Mouse (Mus musculus) MEL (cell line): ENCODE results near the gene Sbf1. TPM values are rescaled to one million over a fixed set of nuclear protein-coding genes. Genes with fewer than 3 reads are reported as not detected.

Source experiments
- DNase-seq: peaks from one replicate; pipeline ENCODE4 v3.0.0; 2011; ENCODE audit warnings: low read depth, low spot score
- H3K27ac ChIP-seq: 2 replicates; pipeline ENCODE4 v1.5.1; 2012; ENCODE audit warnings: low read depth, mild to moderate bottlenecking, control low read depth, low read length, moderate library complexity; ENCODE audit not compliant: control insufficient read depth
- H3K27me3 ChIP-seq, 2 experiments: fragments of 150-350 bp in 1 of 2; sonication (generic) in 1 of 2; 2 replicates each; pipeline ENCODE4 v1.6.1; 2012; ENCODE audit warnings: low read length in 2 of 2, mild to moderate bottlenecking in 2 of 2, improper control_type of control experiment in 1 of 2, moderate library complexity in 1 of 2; ENCODE audit not compliant: insufficient read depth in 2 of 2, control insufficient read depth in 1 of 2
- H3K36me3 ChIP-seq, 2 experiments: 2 replicates each; pipeline ENCODE4 v1.6.1; 2012 to 2014; ENCODE audit warnings: low read length in 2 of 2, improper control_type of control experiment in 1 of 2, inconsistent platforms in 1 of 2, mild to moderate bottlenecking in 1 of 2; ENCODE audit not compliant: insufficient read depth in 2 of 2, control insufficient read depth in 1 of 2
- H3K4me1 ChIP-seq, 2 experiments: fragments of 150-350 bp in 1 of 2; sonication (generic) in 1 of 2; 2 replicates each; pipeline ENCODE4 v1.6.1; 2012; ENCODE audit warnings: low read length in 2 of 2, improper control_type of control experiment in 1 of 2, mild to moderate bottlenecking in 1 of 2; ENCODE audit not compliant: insufficient read depth in 2 of 2, control insufficient read depth in 1 of 2
- H3K4me3 ChIP-seq, 2 experiments: fragments of 150-350 bp in 1 of 2; sonication (generic) in 1 of 2; 2 replicates each; pipeline ENCODE4 v1.5.1; 2012; ENCODE audit warnings: low read depth in 2 of 2, low read length in 2 of 2, mild to moderate bottlenecking in 2 of 2, moderate library complexity in 2 of 2, control low read depth in 1 of 2, improper control_type of control experiment in 1 of 2; ENCODE audit not compliant: control insufficient read depth in 1 of 2, insufficient read depth in 1 of 2
- H3K79me2 ChIP-seq: 2 replicates; pipeline ENCODE4 v1.6.1; 2012; ENCODE audit warnings: mild to moderate bottlenecking, low read length, moderate library complexity; ENCODE audit not compliant: control insufficient read depth, poor library complexity, insufficient read depth
- H3K9ac ChIP-seq: 2 replicates; pipeline ENCODE4 v1.6.1; 2012; ENCODE audit warnings: low read depth, mild to moderate bottlenecking, control low read depth, low read length, moderate library complexity; ENCODE audit not compliant: control insufficient read depth, poor library complexity, severe bottlenecking
- H3K9me3 ChIP-seq: fragments of 150-350 bp; sonication (generic); replicated peaks from 2 replicates; pipeline ENCODE4 v1.6.1; 2012; ENCODE audit warnings: mild to moderate bottlenecking, low read length, improper control_type of control experiment, moderate library complexity; ENCODE audit not compliant: insufficient read depth
- BHLHE40 ChIP-seq: IDR thresholded peaks from 2 replicates; pipeline ENCODE4 v1.6.1; 2012; ENCODE audit warnings: low read depth, mild to moderate bottlenecking, inconsistent platforms, low read length, improper control_type of control experiment, borderline replicate concordance
- CHD1 ChIP-seq: IDR thresholded peaks from 2 replicates; pipeline ENCODE4 v1.6.1; 2012; ENCODE audit warnings: low read depth, mild to moderate bottlenecking, inconsistent platforms, low read length, improper control_type of control experiment
- CHD2 ChIP-seq: IDR thresholded peaks from 2 replicates; pipeline ENCODE4 v1.6.1; 2011; ENCODE audit warnings: low read length, improper control_type of control experiment
- E2F4 ChIP-seq: IDR thresholded peaks from 2 replicates; pipeline ENCODE4 v1.6.1; 2011; ENCODE audit warnings: low read depth, low read length, improper control_type of control experiment, borderline replicate concordance
- ELF1 ChIP-seq: IDR thresholded peaks from 2 replicates; pipeline ENCODE4 v1.6.1; 2014; ENCODE audit warnings: low read depth, mild to moderate bottlenecking, inconsistent platforms, low read length, improper control_type of control experiment, moderate library complexity
- EP300 ChIP-seq, 2 experiments: IDR thresholded peaks; 2 replicates each; pipeline ENCODE4 v1.6.1; 2011; ENCODE audit warnings: improper control_type of control experiment in 2 of 2, low read length in 2 of 2, low read depth in 1 of 2, mild to moderate bottlenecking in 1 of 2
- GATA1 ChIP-seq: IDR thresholded peaks from 2 replicates; pipeline ENCODE4 v1.6.1; 2011; ENCODE audit warnings: low read depth, low read length, improper control_type of control experiment
- HCFC1 ChIP-seq: IDR thresholded peaks from 2 replicates; pipeline ENCODE4 v1.6.1; 2012; ENCODE audit warnings: low read depth, mild to moderate bottlenecking, inconsistent platforms, low read length, improper control_type of control experiment, moderate library complexity
- KAT2A ChIP-seq: conservative IDR thresholded peaks from 2 replicates; pipeline ENCODE4 v1.6.1; 2012; ENCODE audit warnings: low read depth, low read length, improper control_type of control experiment, inconsistent platforms
- MAFK ChIP-seq: IDR thresholded peaks from 2 replicates; pipeline ENCODE4 v1.6.1; 2011; ENCODE audit warnings: low read depth, mild to moderate bottlenecking, low read length, improper control_type of control experiment, borderline replicate concordance
- MAX ChIP-seq: IDR thresholded peaks from 2 replicates; pipeline ENCODE4 v1.6.1; 2011; ENCODE audit warnings: low read length, improper control_type of control experiment
- MAZ ChIP-seq: IDR thresholded peaks from 2 replicates; pipeline ENCODE4 v1.6.1; 2012; ENCODE audit warnings: low read depth, mild to moderate bottlenecking, inconsistent platforms, low read length, improper control_type of control experiment
- MEF2A ChIP-seq: IDR thresholded peaks from 2 replicates; pipeline ENCODE4 v1.6.1; 2014; ENCODE audit warnings: low read depth, mild to moderate bottlenecking, inconsistent platforms, low read length, improper control_type of control experiment; ENCODE audit not compliant: poor library complexity, insufficient replicate concordance, severe bottlenecking; ENCODE audit errors: extremely low read depth
- MXI1 ChIP-seq: IDR thresholded peaks from 2 replicates; pipeline ENCODE4 v1.6.1; 2011; ENCODE audit warnings: mild to moderate bottlenecking, low read depth, low read length, improper control_type of control experiment
- MYC ChIP-seq: IDR thresholded peaks from 2 replicates; pipeline ENCODE4 v1.6.1; 2011; ENCODE audit warnings: low read depth, mild to moderate bottlenecking, low read length, improper control_type of control experiment, moderate library complexity
- NELFE ChIP-seq: IDR thresholded peaks from 2 replicates; pipeline ENCODE4 v1.6.1; 2011; ENCODE audit warnings: low read depth, low read length, improper control_type of control experiment
- NRF1 ChIP-seq: IDR thresholded peaks from 2 replicates; pipeline ENCODE4 v1.6.1; 2014; ENCODE audit warnings: low read depth, mild to moderate bottlenecking, inconsistent platforms, low read length, improper control_type of control experiment, moderate library complexity; ENCODE audit not compliant: poor library complexity, insufficient read depth, severe bottlenecking
- POLR2A ChIP-seq, 2 experiments: IDR thresholded peaks; 2 replicates each; pipeline ENCODE4 v1.6.1; 2011 to 2012; ENCODE audit warnings: low read length in 2 of 2, mild to moderate bottlenecking in 2 of 2, control low read depth in 1 of 2, improper control_type of control experiment in 1 of 2, low read depth in 1 of 2, moderate library complexity in 1 of 2; ENCODE audit not compliant: control insufficient read depth in 1 of 2, insufficient read depth in 1 of 2, poor library complexity in 1 of 2
- POLR2AphosphoS2 ChIP-seq: IDR thresholded peaks from 2 replicates; pipeline ENCODE4 v1.6.1; 2011; ENCODE audit warnings: low read length, improper control_type of control experiment
- POLR2AphosphoS5 ChIP-seq: IDR thresholded peaks from 2 replicates; pipeline ENCODE4 v1.6.1; 2012; ENCODE audit warnings: low read depth, borderline replicate concordance, mild to moderate bottlenecking, inconsistent platforms, low read length, moderate library complexity, mixed read lengths
- RAD21 ChIP-seq: IDR thresholded peaks from 2 replicates; pipeline ENCODE4 v1.6.1; 2011; ENCODE audit warnings: mild to moderate bottlenecking, low read depth, low read length, improper control_type of control experiment
- SIN3A ChIP-seq: IDR thresholded peaks from 2 replicates; pipeline ENCODE4 v1.6.1; 2012; ENCODE audit warnings: low read length, improper control_type of control experiment, inconsistent platforms
- SMC3 ChIP-seq: IDR thresholded peaks from 2 replicates; pipeline ENCODE4 v1.6.1; 2011; ENCODE audit warnings: low read depth, low read length, improper control_type of control experiment
- TAL1 ChIP-seq: IDR thresholded peaks from 2 replicates; pipeline ENCODE4 v1.6.1; 2012; ENCODE audit warnings: mild to moderate bottlenecking, inconsistent platforms, low read length, moderate library complexity, mixed read lengths
- TBP ChIP-seq: IDR thresholded peaks from 2 replicates; pipeline ENCODE4 v1.8.0; 2011; ENCODE audit warnings: low read depth, low read length, improper control_type of control experiment
- TCF12 ChIP-seq: IDR thresholded peaks from 2 replicates; pipeline ENCODE4 v1.6.1; 2014; ENCODE audit warnings: low read depth, mild to moderate bottlenecking, inconsistent platforms, low read length, improper control_type of control experiment, moderate library complexity
- USF2 ChIP-seq, 2 experiments: IDR thresholded peaks; 2 replicates each; pipeline ENCODE4 v1.6.1; 2011 to 2012; ENCODE audit warnings: improper control_type of control experiment in 2 of 2, low read length in 2 of 2, borderline replicate concordance in 1 of 2, inconsistent platforms in 1 of 2, low read depth in 1 of 2, mild to moderate bottlenecking in 1 of 2; ENCODE audit not compliant: insufficient read depth in 1 of 2
- ZC3H11A ChIP-seq: IDR thresholded peaks from 2 replicates; pipeline ENCODE4 v1.6.1; 2012; ENCODE audit warnings: low read depth, mild to moderate bottlenecking, inconsistent platforms, low read length, improper control_type of control experiment
- ZKSCAN1 ChIP-seq: IDR thresholded peaks from 2 replicates; pipeline ENCODE4 v1.6.1; 2012; ENCODE audit warnings: low read depth, mild to moderate bottlenecking, inconsistent platforms, low read length, improper control_type of control experiment, moderate library complexity
- ZMIZ1 ChIP-seq: IDR thresholded peaks from 2 replicates; pipeline ENCODE4 v1.6.1; 2012; ENCODE audit warnings: low read depth, mild to moderate bottlenecking, inconsistent platforms, low read length, improper control_type of control experiment, moderate library complexity
- ZNF384 ChIP-seq: IDR thresholded peaks from 2 replicates; pipeline ENCODE4 v1.6.1; 2012; ENCODE audit warnings: low read depth, mild to moderate bottlenecking, inconsistent platforms, low read length, improper control_type of control experiment
- polyA plus RNA-seq, 2 experiments: library from polyadenylated mRNA; stranded (reverse) in 1 of 2; unstranded in 1 of 2; fragments of >175 nt in 1 of 2; fragments of >200 nt in 1 of 2; gene quantifications; 2 replicates each; pipeline versions ENCODE4 v1.2.1 to v1.2.4; 2012; ENCODE audit warnings: low replicate concordance in 2 of 2, low read depth in 1 of 2; ENCODE audit not compliant: insufficient read length in 2 of 2, insufficient read depth in 1 of 2, missing spikeins in 1 of 2
- total RNA-seq: library from RNA; depleted of rRNA; stranded (reverse); fragments of 300-350 nt; gene quantifications from 2 replicates; pipeline ENCODE4 v1.2.3, GENCODE M21; 2012

Sbf1 gene
- total and polyA plus RNA-seq, 3 experiments = 80.4 to 147 TPM; not detected in 1

- H3K36me3 ChIP-seq = peaks cover 5 to 28% of the 10 kb centered on the region in 2 experiments
Observed at GRCm38 (mm10) chr15:89358784-89359183, 43.7 kb upstream of the Sbf1 start.

GRCm38 (mm10) chr15:89356372-89356771 lies 41.3 kb upstream of the Sbf1 start:
- peak; percentile 97 for DNase-seq
- Histone ChIP-seq H3K9me3 (no peaks in the 10 kb centered on the region), H3K27me3 (no peaks in the 10 kb centered on the region), H3K9ac (peak overlapping the region; percentile 96), H3K27ac (peak overlapping the region; percentile 89), H3K4me1 (peaks cover 21% of the 10 kb centered on the region in 2 experiments), H3K79me2 (peaks cover 49% of the 10 kb centered on the region), H3K4me3 (peak overlapping the region; percentile 88 to 97), H3K36me3 (peaks cover 5 to 28% of the 10 kb centered on the region in 2 experiments)
- TF ChIP-seq EP300 (IDR thresholded peaks at IDR 0.05; ENCODE audit: low read depth in 1 of 2, low read length in 2 of 2) = peak in 1 of 2 experiments; percentile 20; a peak in 1 of 4 replicates
- no peak for TF ChIP-seq ZKSCAN1
- TF ChIP-seq TBP = peak; percentile 53; the same call in 1 of the 2 replicates
- TF ChIP-seq TCF12 = 0 out of 2 replicates have a peak, but pooled peaks have one; percentile 34
- no peak for TF ChIP-seq ELF1
- TF ChIP-seq CHD2 = peak; percentile 56
- 0 out of 2 replicates have a peak, but pooled peaks have one; percentile 41 for TF ChIP-seq BHLHE40
- peak; percentile 49 for TF ChIP-seq MAX
- TF ChIP-seq ZNF384 = peak; percentile 95
- TF ChIP-seq POLR2A (IDR thresholded peaks at IDR 0.05; ENCODE audit: control insufficient read depth in 1 of 2, insufficient read depth in 1 of 2, low read depth in 1 of 2, low read length in 2 of 2, poor library complexity in 1 of 2) = peak in 1 of 2 experiments; percentile 36; a peak in 2 of 4 replicates
- no peak for TF ChIP-seq SMC3
- TF ChIP-seq RAD21 = no peak
- TF ChIP-seq TAL1 = no peak
- TF ChIP-seq POLR2AphosphoS5 = no peak
- peak; percentile 91 for TF ChIP-seq SIN3A
- TF ChIP-seq MAZ = peak; percentile 51; the same call in 1 of the 2 replicates
- TF ChIP-seq POLR2AphosphoS2 = no peak
- TF ChIP-seq MXI1 = peak; percentile 76
- TF ChIP-seq E2F4 = no peak
- TF ChIP-seq KAT2A = 0 out of 2 replicates have a peak, but pooled peaks have one; percentile 30
- no peak; the same call in 1 of the 2 replicates for TF ChIP-seq ZMIZ1
- TF ChIP-seq USF2 (IDR thresholded peaks at IDR 0.05; ENCODE audit: borderline replicate concordance in 1 of 2, insufficient read depth in 1 of 2, low read depth in 1 of 2, low read length in 2 of 2) = no peak
- TF ChIP-seq GATA1 = no peak
- TF ChIP-seq MYC = no peak
- TF ChIP-seq ZC3H11A = no peak
- no peak for TF ChIP-seq MAFK
- no peak for TF ChIP-seq NRF1
- peak; percentile 74 for TF ChIP-seq HCFC1
- peak; percentile 46 for TF ChIP-seq NELFE
- no peak for TF ChIP-seq MEF2A

More at GRCm38 (mm10) chr15:89358784-89359183, 43.7 kb upstream of the Sbf1 start:
- Histone ChIP-seq H3K4me3 (no peak overlapping the region), H3K9me3 (no peaks in the 10 kb centered on the region), H3K9ac (no peak overlapping the region), H3K4me1 (peaks cover 21% of the 10 kb centered on the region in 2 experiments), H3K79me2 (peaks cover 51% of the 10 kb centered on the region), H3K27me3 (no peaks in the 10 kb centered on the region)
- DNase-seq = no peak
- TF ChIP-seq GATA1 (peak; percentile 82), EP300 (IDR thresholded peaks at IDR 0.05; ENCODE audit: low read depth in 1 of 2, low read length in 2 of 2) (peak; percentile 56 to 79), MAZ (no peak), CHD1 (no peak), TCF12 (peak; percentile 72; the same call in 1 of the 2 replicates)
- TF ChIP-seq, all 39 proteins: peak for 3
- peak overlapping the region; percentile 21 for H3K27ac ChIP-seq
